In the genomic region with DNA sequence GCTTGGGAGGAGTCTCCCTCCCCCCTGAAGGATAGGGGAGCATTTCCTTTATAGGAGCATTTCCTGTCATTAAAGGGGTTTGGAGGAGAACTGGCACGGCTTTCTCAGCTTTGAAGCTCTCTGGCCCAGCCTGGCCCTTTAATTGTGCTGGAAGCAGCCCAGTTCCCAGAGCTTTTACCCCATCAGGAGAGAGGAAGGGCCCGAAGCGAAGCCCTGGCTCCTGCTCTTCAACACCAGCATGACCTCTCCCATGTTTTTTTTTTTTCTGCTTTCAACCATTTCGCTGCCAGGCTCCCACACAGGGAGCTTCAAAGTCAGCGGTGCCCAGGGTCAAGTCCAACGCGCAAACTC, we compare ENCODE assay signal across 10 mouse cellular contexts. TPM values are rescaled to one million over a fixed set of nuclear protein-coding genes. Genes with fewer than 3 reads are reported as not detected.
DNase-seq lines count a peak whose midpoint lies in the region; ATAC-seq and TF ChIP-seq lines count a peak whose summit lies in the region.
"Had no signal": no experiment of that assay in that cellular context is flagged by ENCODE, and none has a peak within 500 bp of the region (broad histone marks: within the 10 kb centered on the region; RNA-seq: fewer than 3 reads in every experiment).

No protein-coding gene starts in this region.

- intact Hi-C loops in gastrocnemius, adult 2 months (cut with DNase I) = no loop called here
- intact Hi-C loops in heart, postnatal 25 days (cut with DNase I) = no loop called here

- H3K4me3 ChIP-seq in gastrocnemius, adult 2 months = peak overlapping the region; percentile 36
- H3K4me3 ChIP-seq in embryonic fibroblast, embryonic 13.5 days (ENCODE audit: insufficient read depth, low read length) = no peak overlapping the region
- H3K4me3 ChIP-seq in limb, embryonic 15.5 days = no peak overlapping the region
- H3K4me3 ChIP-seq: neural tube, embryonic 12.5 days had no signal

- no peaks in the 10 kb centered on the region for H3K9me3 ChIP-seq in limb, embryonic 15.5 days
- H3K9me3 ChIP-seq: neural tube, embryonic 12.5 days had no signal

- DNase-seq in gastrocnemius, adult 2 months = peak; percentile 37
- DNase-seq in gastrocnemius, postnatal 4 days (ENCODE audit: low spot score in 2 of 2) = no peak
- DNase-seq in adrenal gland, postnatal 14 days = peak; percentile 57
- DNase-seq in thymus, postnatal 14 days = no peak
- no peak for DNase-seq in c-Kit-positive CD71-positive TER-119-positive erythroid progenitor cells, embryonic 14.5 days (ENCODE audit: low spot score)
- no peak for DNase-seq in heart, postnatal 25 days (ENCODE audit: low spot score)

- ATAC-seq in limb, embryonic 15.5 days (ENCODE audit: insufficient number of reproducible peaks, low FRiP score, low TSS enrichment, low read depth) = no peak

- TF ChIP-seq POLR2A in embryonic fibroblast, embryonic 13.5 days (IDR thresholded peaks at IDR 0.05; ENCODE audit: low read depth, low read length) = no peak

- peaks cover 6% of the 10 kb centered on the region; the same call in 1 of the 2 replicates for H3K4me1 ChIP-seq in embryonic fibroblast, embryonic 13.5 days (ENCODE audit: control insufficient read depth, insufficient read depth, low read length)
- H3K4me1 ChIP-seq in limb, embryonic 15.5 days = peaks cover 39% of the 10 kb centered on the region

- H3K27me3 ChIP-seq in limb, embryonic 15.5 days = peaks cover 13% of the 10 kb centered on the region

- no peaks in the 10 kb centered on the region for H3K36me3 ChIP-seq in limb, embryonic 15.5 days
- H3K36me3 ChIP-seq: neural tube, embryonic 12.5 days had no signal

- no peak for TF ChIP-seq CTCF in gastrocnemius, adult 2 months (IDR thresholded peaks at IDR 0.05)
- TF ChIP-seq CTCF in embryonic fibroblast, embryonic 13.5 days (IDR thresholded peaks at IDR 0.05; ENCODE audit: borderline replicate concordance, insufficient read depth, low read length) = no peak

- 26% methylated on average over 7 of the region's 7 CpGs for WGBS in limb, embryonic 15.5 days

- H3K27ac ChIP-seq in gastrocnemius, adult 2 months = peak overlapping the region; percentile 67
- peak overlapping the region; percentile 11; the same call in 1 of the 2 replicates for H3K27ac ChIP-seq in embryonic fibroblast, embryonic 13.5 days (ENCODE audit: insufficient read depth, low read length)
- H3K27ac ChIP-seq in limb, embryonic 15.5 days = 0 out of 2 replicates have a peak overlapping the region, but pooled peaks have one; percentile 18
- H3K27ac ChIP-seq: neural tube, embryonic 12.5 days had no signal

- no peak overlapping the region for H3K9ac ChIP-seq in limb, embryonic 15.5 days
- H3K9ac ChIP-seq: neural tube, embryonic 12.5 days had no signal

- peak overlapping the region; percentile 6 for H3K4me2 ChIP-seq in limb, embryonic 15.5 days
- H3K4me2 ChIP-seq: neural tube, embryonic 12.5 days had no signal

RNA-seq across cellular contexts. Expression of gene Afap1l2, which starts 4.6 kb away (rescaled TPM):
- 1 to 10 TPM; 1.6 TPM for total RNA-seq in gastrocnemius, adult 2 months (2021)
- total RNA-seq in gastrocnemius, postnatal 4 days (2021) = 10 to 100 TPM; 29.4 to 34.7 TPM
- 15.2 and 17.3 TPM in 2 replicates for total RNA-seq in adrenal gland, postnatal 14 days (2021)
- polyA plus RNA-seq in embryonic fibroblast, embryonic 13.5 days (2011; ENCODE audit: insufficient read length, low read depth, missing spikeins) = 2.0 and 3.9 TPM in 2 replicates
- polyA plus RNA-seq in limb, embryonic 15.5 days (2015; fragmentation: Nextera tagmentation; extraction: Ambion mirVana) = 12.0 and 12.9 TPM in 2 replicates
- 1 to 10 TPM; 5.0 to 5.7 TPM for total RNA-seq in heart, postnatal 25 days (2021)
- total RNA-seq: common myeloid progenitor, adult 5-6 weeks had no signal

Comparison
In these comparisons a context has a peak if more than half of its experiments do, and no peak if none do; other contexts are left out.
1. DNase-seq: peak in gastrocnemius, adult 2 months (single experiment) and adrenal gland, postnatal 14 days (single experiment); none in gastrocnemius, postnatal 4 days (0 of 2), thymus, postnatal 14 days (single experiment), c-Kit-positive CD71-positive TER-119-positive erythroid progenitor cells, embryonic 14.5 days (single experiment) and heart, postnatal 25 days (single experiment).
2. H3K27ac ChIP-seq: peak in every context shown above with its lines; median percentile 67 in gastrocnemius, adult 2 months; 18 in limb, embryonic 15.5 days; 11 in embryonic fibroblast, embryonic 13.5 days.